Mouse (Mus musculus): ENCODE results near the gene Plcb2.
A peak's percentile ranks its signal among the peaks of the same experiment; 100 is the strongest.

Plcb2 gene

DNA sequence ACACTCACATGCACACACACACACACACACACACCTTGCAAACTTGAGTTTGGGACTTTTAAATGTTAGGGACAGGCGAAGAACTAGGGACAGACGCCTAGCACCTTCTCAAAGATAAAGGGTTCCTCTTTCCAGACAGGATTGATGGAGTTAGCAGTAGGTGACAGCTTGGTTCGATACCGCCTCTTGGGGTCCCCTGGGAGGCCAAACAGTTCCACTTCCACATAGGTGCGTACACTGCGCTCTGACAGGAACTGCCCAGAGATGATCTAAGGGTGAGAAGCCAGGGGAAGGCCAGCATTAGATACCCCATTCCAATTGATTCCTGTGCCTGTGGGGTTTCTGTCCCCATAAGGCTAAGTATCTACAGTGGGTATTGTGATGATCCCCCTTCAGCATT, 14.6 kb downstream of the Plcb2 start:
- DNase-seq (ENCODE audit: low spot score): no peak

DNA sequence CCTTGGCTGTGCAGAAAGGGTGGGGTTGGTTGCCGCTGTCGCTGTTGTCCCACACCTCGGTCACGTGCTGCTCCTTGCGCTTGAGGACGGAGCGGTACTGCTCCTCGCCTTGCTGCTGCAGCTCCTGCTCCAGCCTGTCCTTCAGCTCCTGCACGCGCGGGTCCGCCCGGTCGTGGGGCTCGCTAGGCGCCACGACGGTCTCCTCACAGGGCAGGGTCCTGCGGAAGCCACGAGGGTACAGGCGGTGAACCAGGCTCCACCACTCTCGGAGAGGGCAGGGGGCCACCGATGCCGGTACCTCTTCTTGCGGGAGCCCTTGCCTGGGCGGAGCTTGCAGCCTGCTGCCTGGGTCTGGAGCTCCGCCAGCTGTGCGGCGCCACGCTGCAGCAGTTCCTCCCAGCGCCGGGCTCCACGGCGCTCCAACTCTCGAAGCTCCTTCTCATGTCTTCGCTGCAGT, 17.2 kb downstream of the Plcb2 start:
- DNase-seq (ENCODE audit: low spot score): peak; percentile 42

DNA sequence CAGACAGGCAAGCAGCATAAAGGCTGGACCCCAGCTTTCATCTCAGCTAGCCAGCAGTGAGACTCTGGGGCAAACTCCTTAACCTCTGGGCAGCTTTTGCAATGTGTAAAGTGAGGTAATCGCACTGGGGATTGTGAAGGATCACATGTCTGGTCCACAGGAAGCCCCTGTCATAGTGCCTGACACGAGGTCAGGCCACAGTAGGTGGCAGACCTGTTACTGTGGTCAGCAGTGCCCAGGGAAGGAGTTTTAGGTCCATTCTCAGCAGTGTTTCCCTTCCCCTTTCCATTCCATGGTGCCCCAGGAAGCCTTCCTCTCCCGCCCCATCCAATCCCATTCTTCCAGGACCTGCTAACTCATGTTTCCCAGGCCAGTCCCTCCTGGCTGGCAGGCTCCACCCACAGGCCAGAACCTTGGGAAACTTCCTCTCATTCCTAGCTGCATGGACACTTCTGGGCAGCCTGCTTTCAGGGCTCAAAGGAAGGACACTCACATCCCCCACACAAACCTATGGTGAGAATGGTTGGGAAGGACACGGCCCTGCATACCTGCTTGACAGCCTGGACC, 18.5 kb downstream of the Plcb2 start:
- no peak for DNase-seq (ENCODE audit: low spot score)

DNA sequence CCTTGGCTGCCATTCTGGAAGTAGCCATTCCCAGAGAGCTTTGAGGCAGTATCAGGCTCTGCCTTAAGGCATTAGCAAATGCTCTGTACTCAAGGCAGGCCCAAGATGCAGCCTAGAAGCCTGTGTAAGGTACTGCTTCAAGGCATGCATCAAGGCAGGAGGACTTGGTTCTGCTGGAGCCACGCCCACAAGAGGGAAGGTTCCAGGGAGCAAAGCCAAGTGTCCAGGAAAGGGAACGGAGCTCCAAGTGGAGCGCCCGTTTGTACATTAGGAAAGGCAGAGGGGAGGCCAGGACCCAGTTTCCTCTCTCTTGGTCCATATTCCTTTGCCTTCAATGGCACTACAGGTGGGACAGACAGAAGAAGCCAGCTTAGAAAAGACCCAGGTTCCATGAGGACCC, 19.8 kb downstream of the Plcb2 start:
- DNase-seq (ENCODE audit: low spot score): no peak

DNA sequence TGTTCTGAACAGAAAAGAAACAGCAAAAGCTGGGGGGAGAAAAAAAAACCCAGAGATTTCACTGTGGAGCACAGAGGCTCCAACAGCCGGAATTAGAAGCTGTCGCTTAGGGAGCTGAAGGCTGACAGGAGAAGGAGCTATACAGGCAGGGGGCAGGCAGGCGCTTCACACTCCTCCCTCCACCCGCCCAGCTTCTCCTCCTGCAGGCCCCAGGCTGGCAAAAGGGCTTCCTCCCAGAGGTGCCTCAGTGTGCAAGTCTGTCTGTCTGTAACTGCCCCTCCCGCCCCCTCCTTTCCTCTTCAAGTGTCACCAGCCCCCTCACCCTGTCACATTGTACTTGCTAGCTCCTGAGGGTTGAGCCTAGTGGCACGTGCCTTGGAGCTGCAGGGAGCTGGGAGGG, 21.8 kb downstream of the Plcb2 start:
- DNase-seq (ENCODE audit: low spot score): no peak

DNA sequence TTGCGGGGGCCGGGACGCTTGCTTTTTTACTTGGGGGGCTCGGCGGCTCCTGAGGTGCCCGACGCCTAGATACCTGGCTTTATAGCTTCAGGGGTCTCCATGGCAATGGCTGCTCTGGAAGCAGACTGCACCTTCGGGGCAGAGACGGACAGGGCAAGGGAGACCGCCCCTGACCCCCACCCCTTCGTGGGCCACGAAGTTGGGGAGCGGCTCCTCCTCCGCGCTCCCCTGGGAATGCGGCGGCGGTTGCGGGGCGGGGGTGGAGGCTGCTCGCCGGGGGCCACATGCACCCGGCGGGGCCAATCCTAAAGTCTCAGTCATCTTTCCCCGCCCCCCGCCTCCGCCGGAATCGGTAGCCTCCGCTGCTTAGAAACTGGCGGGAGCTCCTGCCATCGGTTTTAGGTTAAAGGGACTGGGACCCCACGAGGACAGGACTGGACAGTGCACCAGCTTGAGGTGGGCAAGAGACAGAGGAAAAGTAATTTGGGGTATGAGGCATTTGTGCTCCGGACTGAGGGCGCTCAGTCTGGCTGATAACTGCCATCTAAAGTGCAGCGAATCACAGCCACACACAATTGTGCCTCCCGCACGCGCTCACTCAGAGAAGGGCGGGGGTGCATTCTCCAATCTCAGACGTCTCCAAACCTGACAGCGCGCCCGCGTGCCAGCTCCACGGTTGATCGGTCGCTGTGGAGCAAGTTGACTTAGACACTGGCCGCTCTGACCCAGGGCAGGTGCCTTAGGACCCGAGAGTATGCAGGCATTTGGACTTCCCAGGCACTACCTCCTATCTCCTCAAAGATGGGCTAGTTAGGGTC, 24.1 kb downstream of the Plcb2 start, which contains the start of gene Ankrd63:
TSS of gene Ankrd63 (minus strand) at position 51 of the 818 bp plus-strand sequence.
- DNase-seq (ENCODE audit: low spot score): no peak

DNA sequence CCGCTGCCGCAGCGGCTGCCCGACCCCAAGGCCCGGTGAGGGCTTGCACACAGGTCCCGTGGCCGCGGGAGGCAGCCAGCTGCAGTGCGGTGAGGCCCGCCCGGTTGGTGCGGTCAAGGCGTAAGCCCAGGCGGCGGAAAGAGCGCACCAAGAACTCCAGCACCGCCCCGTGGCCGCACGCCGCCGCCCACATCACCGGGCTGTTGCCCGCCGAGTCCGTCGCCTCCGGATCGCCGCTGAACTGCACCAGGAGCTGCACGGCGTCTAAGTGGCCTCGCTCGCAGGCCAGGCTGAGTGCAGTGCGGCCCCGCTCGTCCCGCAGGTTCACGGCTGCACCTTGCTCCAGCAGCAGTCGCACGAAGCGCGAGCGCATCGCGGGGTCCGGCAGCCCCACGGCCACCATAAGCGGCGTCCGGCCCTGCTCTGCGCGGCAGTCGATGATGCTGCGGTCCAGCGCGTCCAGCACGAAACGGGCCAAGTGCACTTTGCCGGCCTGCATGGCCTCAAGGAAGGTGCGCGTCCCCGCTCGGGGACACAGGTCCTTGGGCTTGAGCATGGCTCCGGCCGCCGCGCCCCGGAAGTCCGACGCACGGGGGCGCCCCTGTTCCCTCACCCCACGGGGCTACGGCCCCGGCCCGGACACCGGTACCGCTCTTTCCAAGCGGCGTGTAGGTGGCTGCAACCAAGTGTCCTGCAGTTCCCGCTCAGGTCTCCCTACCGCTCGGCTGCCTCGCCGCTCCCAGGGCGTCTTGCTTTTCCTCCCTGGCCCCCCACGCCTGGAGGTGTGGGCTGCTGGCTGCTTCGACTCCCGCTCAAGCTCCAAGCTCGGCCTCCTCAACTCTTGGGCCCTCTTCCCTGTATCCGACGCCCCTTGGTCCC, 25.1 kb downstream of the Plcb2 start:
- peak; percentile 36 for DNase-seq (ENCODE audit: low spot score)

DNA sequence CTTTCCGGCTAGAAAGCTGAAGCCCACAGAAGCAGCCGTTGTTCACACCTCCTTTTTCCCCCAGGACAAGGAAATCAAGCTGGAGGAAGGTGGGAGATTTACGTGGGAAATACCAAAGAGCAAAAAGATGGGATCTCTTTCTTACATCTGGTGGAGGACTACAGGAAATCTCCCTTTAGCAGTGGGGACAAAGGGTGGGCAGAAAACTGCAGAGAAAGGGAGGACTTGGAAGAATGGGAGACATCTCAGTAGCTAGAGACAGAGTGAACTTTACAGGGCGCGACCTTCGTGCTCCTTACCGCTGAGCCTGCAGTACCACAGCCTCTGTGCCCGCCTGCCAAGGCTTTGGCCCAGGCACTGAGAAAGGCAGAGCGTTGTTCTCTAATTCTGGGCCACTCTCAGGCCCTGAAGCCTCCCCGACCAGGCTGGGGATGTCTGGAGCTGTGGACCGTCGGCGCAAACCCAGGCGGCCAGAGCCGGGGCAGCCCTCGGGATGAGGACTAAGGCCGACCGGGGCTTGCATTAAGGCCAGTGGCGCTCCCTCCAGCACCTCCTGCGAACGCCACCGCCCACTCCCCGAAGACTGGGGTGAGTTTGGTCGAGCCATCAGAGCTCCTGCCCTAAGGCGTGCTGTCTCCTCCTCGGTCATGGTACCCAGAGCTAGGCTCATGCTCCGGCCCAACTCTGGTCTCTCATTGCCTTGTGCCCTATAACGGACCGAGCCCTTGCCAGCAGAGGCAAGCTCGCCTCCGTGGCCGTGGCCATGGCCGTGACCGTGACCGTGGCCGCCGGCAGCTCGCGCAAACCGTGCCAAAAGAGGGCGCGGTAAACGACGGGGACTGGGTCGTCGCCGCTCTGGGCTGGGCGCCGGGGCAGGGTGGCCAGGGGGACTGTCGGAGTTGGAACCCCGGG, 26.0 kb downstream of the Plcb2 start:
- DNase-seq (ENCODE audit: low spot score): no peak

DNA sequence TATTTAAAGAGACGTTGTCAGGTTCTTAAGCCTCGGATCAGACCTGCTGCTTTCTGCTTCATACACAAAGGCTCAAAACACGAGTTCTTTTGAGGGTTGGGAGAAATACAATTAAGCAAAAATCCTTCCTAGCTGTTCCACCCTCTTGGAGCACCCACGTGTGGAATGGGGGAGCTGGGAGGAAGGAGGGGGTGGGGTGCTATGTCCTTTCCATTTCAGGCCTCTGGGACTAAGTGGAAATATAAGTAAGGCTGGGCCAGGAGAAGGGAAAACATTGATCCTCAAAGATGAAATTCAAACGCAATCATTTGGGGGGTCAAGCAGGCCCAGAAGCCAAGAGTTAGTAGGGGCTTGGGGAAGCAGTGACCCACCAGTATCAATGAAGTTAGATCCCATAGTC, 27.1 kb downstream of the Plcb2 start:
- no peak for DNase-seq (ENCODE audit: low spot score)

DNA sequence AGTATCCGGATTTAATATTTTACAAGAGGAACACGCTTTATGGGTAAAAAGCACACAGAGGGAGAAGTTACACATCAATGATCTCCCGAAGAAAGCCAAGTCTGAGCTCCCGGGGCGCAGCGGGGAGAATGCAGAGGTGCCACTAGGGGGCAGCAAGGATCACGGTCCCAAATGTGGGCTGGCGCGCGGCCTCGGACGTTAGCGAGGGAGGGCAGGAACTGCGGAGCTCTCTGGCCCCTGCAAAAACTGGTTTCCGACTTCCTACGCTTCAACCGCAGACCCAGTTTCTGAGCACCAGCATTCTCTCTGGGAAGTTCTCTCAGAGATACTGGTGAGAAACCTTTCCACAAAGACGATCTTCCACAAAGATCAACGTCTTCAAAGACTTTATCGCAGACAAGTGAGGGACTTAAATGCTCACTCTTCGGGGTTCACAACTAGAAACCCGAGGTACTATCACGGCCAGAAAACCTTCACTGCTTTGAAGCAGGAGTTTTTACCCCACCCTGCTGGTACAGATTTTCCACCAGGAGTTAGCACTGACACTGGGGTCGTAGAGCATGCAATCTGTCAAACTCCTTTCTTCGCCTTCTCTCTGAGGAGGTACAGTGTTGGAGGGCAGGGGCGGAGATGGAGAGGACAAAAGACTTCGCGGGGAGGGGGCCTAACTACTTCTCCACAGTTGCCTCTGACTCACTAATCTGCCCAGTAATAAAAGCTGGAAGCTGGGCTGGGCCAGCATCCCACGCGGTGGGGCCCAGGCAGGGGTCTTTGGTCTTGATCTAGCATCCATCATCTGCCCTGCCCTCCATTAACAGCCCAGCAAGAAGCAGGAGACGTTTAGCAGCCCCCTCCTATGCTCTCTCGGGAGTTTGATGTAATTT, 27.8 kb downstream of the Plcb2 start:
- peak; percentile 87 for DNase-seq (ENCODE audit: low spot score)

DNA sequence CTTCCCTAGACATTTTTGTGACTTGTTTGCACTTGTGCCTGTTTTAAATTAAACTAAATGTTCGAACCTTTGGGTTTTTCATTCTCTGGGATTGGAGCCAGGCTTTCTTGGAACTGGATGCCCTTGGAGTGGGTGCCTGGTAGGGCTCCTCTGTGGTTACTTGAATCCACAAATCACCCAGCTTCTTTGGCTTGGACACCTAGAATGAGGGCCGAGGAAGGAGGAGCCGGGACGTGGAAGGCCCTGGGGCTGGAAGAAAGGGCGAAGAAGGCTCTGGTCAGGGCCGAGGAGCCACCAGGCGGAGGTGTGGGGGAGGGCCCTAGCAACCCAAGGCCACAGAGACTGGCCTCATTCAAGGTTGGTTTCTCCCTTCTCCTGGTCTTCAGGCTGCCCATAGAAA, 30.3 kb downstream of the Plcb2 start:
- no peak for DNase-seq (ENCODE audit: low spot score)

DNA sequence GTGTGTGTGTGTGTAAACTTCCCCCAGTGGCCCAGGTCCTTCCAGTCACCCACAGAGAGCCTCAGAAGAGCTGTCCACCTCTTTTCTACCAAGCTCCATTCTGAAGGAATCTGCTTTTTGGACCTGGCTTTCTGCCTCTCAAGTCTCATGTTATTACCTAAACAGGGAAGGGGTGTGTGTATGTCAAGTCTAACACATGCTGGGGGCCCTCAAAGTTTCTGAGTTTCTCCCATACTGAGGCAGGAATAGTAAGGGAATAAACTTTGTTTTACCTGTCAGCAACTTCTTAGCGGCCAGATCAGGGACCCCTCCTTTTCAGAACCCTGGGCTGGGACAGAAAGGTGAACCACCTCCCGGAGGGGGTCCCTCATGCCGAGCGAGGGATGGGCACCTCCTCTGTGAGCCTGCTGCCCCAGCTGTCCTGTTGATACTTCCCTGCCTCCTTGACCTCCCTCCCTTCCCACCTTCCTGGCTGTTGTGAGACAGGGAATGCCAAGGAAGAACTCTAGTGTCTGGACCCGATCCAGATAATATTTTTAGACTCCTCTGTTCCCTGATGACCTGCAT, 30.8 kb downstream of the Plcb2 start:
- no peak for DNase-seq (ENCODE audit: low spot score)

DNA sequence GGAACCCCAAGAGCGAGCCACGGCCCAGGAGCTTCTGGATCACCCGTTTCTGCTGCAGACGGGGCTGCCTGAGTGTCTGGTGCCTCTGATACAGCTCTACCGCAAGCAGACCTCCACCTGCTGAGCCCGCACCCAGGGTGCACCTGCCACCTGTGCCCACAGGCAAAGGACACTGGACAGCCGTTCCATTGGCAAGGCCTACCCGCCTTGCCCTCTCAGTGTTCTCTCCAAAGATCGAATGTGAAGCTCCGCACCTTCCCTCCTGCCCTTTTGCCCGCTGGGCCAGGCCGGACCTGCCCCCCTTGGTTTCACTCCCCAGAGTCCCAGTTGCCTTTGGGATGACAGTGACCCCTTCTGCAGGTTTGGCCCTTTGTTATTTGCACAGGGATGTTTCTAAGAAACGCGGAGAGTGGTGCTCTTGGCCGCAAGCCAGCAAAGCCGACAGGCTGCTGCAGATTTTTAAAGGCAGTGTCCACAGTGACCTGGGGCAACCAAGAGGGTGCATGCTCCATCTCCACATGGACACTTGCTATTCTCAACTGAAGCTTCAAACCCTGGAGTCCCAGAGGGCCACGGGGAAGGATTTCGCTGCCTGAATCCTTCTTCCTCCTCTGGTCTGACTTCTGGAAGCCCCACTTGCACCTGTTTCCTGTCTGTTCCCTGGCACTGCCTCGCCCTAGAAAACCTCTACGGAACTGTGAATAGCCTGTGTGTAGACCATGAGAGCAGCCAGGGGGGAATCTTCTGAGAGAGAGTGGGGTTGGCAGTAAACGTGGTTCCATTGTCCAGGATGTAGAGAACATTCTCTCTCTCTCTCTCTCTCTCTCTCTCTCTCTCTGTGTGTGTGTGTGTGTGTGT, 31.6 kb downstream of the Plcb2 start:
- DNase-seq (ENCODE audit: low spot score): no peak

DNA sequence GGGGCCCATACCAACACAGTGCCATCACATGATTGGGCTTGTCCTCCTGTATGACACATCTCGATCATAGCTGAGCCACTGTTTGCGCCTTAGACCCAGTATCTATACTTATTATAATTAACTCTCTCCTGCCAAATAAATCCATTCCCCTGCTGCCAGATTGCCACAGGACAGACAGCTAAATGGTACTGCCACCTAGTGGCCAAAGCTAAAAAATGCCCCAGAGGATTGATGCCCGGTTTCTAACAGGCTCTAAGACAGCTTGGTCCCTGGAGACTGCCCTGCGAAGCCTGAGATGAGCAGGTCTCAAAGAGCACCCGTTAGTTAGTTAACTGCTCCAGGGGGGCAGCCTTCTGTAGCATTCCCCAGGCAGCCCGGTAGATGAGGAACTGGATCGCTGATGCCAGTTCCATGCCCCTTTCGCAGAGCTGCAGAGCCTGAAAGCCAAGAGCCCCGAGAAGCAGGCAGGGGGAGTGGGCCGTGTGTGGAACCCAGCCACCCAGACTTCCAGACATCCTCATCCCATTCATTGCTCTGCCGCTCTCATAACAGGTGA, 32.5 kb downstream of the Plcb2 start:
- peak; percentile 51 for DNase-seq (ENCODE audit: low spot score)

DNA sequence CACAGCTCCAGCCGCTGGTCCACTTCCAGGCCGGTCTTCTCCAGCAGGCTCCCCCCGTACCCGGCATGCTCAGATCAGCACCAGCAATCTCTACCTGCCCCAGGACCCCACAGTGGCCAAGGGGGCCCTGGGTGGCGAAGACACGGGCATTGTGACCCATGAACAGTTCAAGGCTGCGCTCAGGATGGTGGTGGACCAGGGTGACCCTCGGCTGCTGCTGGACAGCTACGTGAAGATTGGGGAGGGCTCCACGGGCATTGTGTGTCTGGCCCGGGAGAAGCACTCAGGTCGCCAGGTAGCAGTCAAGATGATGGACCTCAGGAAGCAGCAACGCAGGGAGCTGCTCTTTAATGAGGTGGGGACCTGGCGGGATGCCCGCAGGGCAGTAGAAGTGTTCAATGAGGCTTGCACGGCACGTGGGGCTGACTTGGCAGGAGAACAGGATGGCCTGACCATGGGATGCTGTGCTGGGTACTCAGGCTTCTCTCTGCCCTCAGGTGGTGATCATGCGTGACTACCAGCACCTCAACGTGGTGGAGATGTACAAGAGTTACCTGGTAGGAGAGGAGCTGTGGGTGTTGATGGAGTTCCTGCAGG, 34.8 kb downstream of the Plcb2 start:
- no peak for DNase-seq (ENCODE audit: low spot score)

DNA sequence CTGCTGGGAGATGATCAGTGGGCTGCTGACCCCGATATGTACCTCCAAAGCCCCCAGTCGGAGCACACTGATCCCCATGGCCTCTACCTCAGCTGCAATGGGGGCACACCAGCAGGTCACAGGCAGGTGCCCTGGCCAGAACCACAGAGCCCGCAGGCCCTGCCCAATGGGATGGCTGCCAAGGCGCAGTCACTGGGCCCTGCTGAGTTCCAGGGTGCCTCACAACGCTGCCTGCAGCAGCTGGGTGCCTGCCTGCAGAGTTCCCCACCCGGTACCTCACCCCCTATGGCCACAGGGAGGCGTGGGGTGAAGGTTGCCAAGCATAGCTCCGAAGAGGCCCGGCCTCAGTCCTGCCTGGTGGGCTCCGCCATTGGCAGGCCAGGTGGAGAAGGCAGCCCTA, 38.4 kb downstream of the Plcb2 start:
- no peak for DNase-seq (ENCODE audit: low spot score)

DNA sequence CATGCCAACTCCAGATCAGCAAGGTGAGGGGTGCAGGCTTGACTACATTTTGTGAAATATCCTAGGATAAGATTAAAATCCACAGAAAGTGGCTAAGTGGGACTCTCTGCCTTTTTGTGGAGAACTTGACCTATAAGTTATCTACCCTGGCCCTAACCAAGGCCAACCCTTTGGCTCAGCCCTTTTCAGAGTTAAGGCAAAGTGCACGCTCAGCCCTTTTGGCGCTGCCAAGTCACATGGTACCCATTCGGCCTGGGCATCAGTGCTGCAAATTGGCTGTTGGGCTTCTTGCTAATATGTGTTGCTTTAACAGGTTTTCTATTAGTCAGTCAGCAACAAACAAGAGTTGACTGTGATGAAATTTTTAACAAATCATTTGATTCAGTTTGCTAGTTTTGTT, 40.4 kb downstream of the Plcb2 start:
- DNase-seq (ENCODE audit: low spot score): no peak

DNA sequence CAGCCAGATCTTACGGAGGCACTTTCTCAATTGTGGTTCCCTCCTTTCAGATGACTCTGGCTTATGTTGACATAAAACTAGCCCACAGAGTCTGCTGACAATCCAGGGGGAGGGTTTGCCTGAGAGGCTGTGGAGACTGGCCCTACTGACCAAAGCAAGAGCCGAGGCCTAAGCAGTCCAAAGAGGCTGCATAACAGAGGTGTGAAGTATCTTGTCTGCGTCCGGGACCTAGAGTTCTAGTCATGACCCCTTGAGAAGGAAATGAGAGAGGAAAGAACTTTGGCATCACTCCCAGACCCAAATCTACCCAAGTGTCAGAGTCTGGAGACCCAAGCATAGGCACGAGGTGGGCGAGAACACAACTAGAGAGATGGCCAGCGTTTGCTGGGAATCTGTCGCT, 41.5 kb downstream of the Plcb2 start:
- DNase-seq (ENCODE audit: low spot score): no peak

DNA sequence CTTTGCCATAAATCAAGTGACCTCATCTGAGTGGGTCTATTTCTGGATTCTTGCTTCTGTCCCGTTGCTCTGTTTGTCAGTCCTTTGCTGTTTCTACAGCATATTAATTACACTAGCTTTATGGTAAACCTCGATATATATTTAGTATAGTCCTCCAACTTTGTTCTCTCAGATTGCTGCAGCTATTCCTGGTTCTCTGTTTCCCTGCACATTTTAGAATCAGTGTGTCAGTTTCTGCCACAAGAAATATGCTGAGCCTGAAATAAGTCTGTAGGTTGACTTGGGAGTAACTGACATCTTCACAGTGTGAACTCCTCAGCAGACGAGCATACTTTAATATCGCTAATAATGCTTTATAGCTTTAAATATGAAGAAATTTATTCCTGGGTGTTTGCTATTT, 43.1 kb downstream of the Plcb2 start:
- no peak for DNase-seq (ENCODE audit: low spot score)
